Mouse (Mus musculus) cerebellum, adult 18-20 months (tissue): Measurements from ENCODE around the gene Ap3b1.

Experiments used
- DNase-seq, 2 experiments: peaks; one replicate each; pipeline ENCODE4 v3.0.0; 2021

The Ap3b1 gene

GRCm38 (mm10) chr13:94542061-94542460, 183.3 kb downstream of the Ap3b1 start:
- DNase-seq = no peak

- no peak for DNase-seq
These were observed 185.5 kb downstream of the Ap3b1 start for GRCm38 (mm10) chr13:94544211-94544610.

- no peak for DNase-seq
These were observed 187.0 kb downstream of the Ap3b1 start for GRCm38 (mm10) chr13:94545739-94546138.

- DNase-seq = no peak
These were observed 187.5 kb downstream of the Ap3b1 start for GRCm38 (mm10) chr13:94546246-94546645.

GRCm38 (mm10) chr13:94549580-94549979, 190.8 kb downstream of the Ap3b1 start:
- DNase-seq = no peak

- DNase-seq = no peak
These were observed 191.3 kb downstream of the Ap3b1 start for GRCm38 (mm10) chr13:94550037-94550436.

- DNase-seq = peak; percentile 81 to 83
These were observed 201.3 kb downstream of the Ap3b1 start for GRCm38 (mm10) chr13:94560011-94560410.

- DNase-seq = no peak
These were observed 202.1 kb downstream of the Ap3b1 start for GRCm38 (mm10) chr13:94560878-94561277.

GRCm38 (mm10) chr13:94562652-94563339, 204.0 kb downstream of the Ap3b1 start:
- no peak for DNase-seq

- DNase-seq = no peak
These were observed 205.1 kb downstream of the Ap3b1 start for GRCm38 (mm10) chr13:94563836-94564235.

GRCm38 (mm10) chr13:94564351-94564994, 205.7 kb downstream of the Ap3b1 start:
- DNase-seq = no peak

GRCm38 (mm10) chr13:94565176-94565575, 206.4 kb downstream of the Ap3b1 start:
- no peak for DNase-seq

GRCm38 (mm10) chr13:94565616-94566015, 206.9 kb downstream of the Ap3b1 start:
- DNase-seq = no peak

- DNase-seq = no peak
These were observed 209.0 kb downstream of the Ap3b1 start for GRCm38 (mm10) chr13:94567739-94568138.

GRCm38 (mm10) chr13:94571001-94571400, 212.2 kb downstream of the Ap3b1 start:
- no peak for DNase-seq

GRCm38 (mm10) chr13:94573356-94573755, 214.6 kb downstream of the Ap3b1 start:
- DNase-seq = no peak

- no peak for DNase-seq
These were observed 215.1 kb downstream of the Ap3b1 start for GRCm38 (mm10) chr13:94573833-94574232.

- no peak for DNase-seq
These were observed 217.0 kb downstream of the Ap3b1 start for GRCm38 (mm10) chr13:94575607-94576398.

GRCm38 (mm10) chr13:94576399-94577176, 217.8 kb downstream of the Ap3b1 start:
- no peak for DNase-seq

- DNase-seq = no peak
These were observed 218.4 kb downstream of the Ap3b1 start for GRCm38 (mm10) chr13:94577177-94577540.

- no peak for DNase-seq
These were observed 236.5 kb downstream of the Ap3b1 start for GRCm38 (mm10) chr13:94595289-94595688.

- no peak for DNase-seq
These were observed 237.1 kb downstream of the Ap3b1 start for GRCm38 (mm10) chr13:94595701-94596361.
